Mouse (Mus musculus): ENCODE measurements around the gene C5ar1.

C5ar1 gene

GRCm38 (mm10) chr7:16240281-16240977 is 18.9 kb downstream of the C5ar1 start:
- no peak for ATAC-seq (ENCODE audit: insufficient number of reproducible peaks, low FRiP score, low TSS enrichment)

GRCm38 (mm10) chr7:16239554-16239997 is 19.8 kb downstream of the C5ar1 start:
- peak; percentile 66; the same call in 1 of the 2 replicates for ATAC-seq (ENCODE audit: insufficient number of reproducible peaks, low FRiP score, low TSS enrichment)

- ATAC-seq (ENCODE audit: insufficient number of reproducible peaks, low FRiP score, low TSS enrichment): no peak
Measured at GRCm38 (mm10) chr7:16229869-16230268, 29.5 kb downstream of the C5ar1 start.

- ATAC-seq (ENCODE audit: insufficient number of reproducible peaks, low FRiP score, low TSS enrichment): peak; percentile 99
Measured at GRCm38 (mm10) chr7:16221582-16222272, 37.6 kb downstream of the C5ar1 start, which contains the start of gene Dhx34. Dhx34 (minus strand) TSS chr7:16222037.

GRCm38 (mm10) chr7:16213986-16214385 is 45.4 kb downstream of the C5ar1 start:
- ATAC-seq (ENCODE audit: insufficient number of reproducible peaks, low FRiP score, low TSS enrichment): no peak

GRCm38 (mm10) chr7:16213196-16213595 is 46.1 kb downstream of the C5ar1 start:
- ATAC-seq (ENCODE audit: insufficient number of reproducible peaks, low FRiP score, low TSS enrichment): no peak

GRCm38 (mm10) chr7:16210862-16211365 is 48.4 kb downstream of the C5ar1 start:
- no peak for ATAC-seq (ENCODE audit: insufficient number of reproducible peaks, low FRiP score, low TSS enrichment)

- no peak for ATAC-seq (ENCODE audit: insufficient number of reproducible peaks, low FRiP score, low TSS enrichment)
Measured at GRCm38 (mm10) chr7:16208781-16209665, 50.3 kb downstream of the C5ar1 start.

- no peak for ATAC-seq (ENCODE audit: insufficient number of reproducible peaks, low FRiP score, low TSS enrichment)
Measured at GRCm38 (mm10) chr7:16207496-16207895, 51.8 kb downstream of the C5ar1 start.

- no peak for ATAC-seq (ENCODE audit: insufficient number of reproducible peaks, low FRiP score, low TSS enrichment)
Measured at GRCm38 (mm10) chr7:16207076-16207475, 52.3 kb downstream of the C5ar1 start.

GRCm38 (mm10) chr7:16204791-16205190 is 54.5 kb downstream of the C5ar1 start:
- ATAC-seq (ENCODE audit: insufficient number of reproducible peaks, low FRiP score, low TSS enrichment): no peak

- ATAC-seq (ENCODE audit: insufficient number of reproducible peaks, low FRiP score, low TSS enrichment): no peak
Measured at GRCm38 (mm10) chr7:16203505-16203903, 55.8 kb downstream of the C5ar1 start.

- no peak for ATAC-seq (ENCODE audit: insufficient number of reproducible peaks, low FRiP score, low TSS enrichment)
Measured at GRCm38 (mm10) chr7:16202756-16203504, 56.4 kb downstream of the C5ar1 start.

- no peak for ATAC-seq (ENCODE audit: insufficient number of reproducible peaks, low FRiP score, low TSS enrichment)
Measured at GRCm38 (mm10) chr7:16201136-16201535, 58.2 kb downstream of the C5ar1 start.

- ATAC-seq (ENCODE audit: insufficient number of reproducible peaks, low FRiP score, low TSS enrichment): no peak
Measured at GRCm38 (mm10) chr7:16198540-16198939, 60.8 kb downstream of the C5ar1 start.

- no peak for ATAC-seq (ENCODE audit: insufficient number of reproducible peaks, low FRiP score, low TSS enrichment)
Measured at GRCm38 (mm10) chr7:16197166-16197565, 62.2 kb downstream of the C5ar1 start.
